Mouse (Mus musculus): ENCODE data around the gene Arhgap6.

Gene Arhgap6

DNA sequence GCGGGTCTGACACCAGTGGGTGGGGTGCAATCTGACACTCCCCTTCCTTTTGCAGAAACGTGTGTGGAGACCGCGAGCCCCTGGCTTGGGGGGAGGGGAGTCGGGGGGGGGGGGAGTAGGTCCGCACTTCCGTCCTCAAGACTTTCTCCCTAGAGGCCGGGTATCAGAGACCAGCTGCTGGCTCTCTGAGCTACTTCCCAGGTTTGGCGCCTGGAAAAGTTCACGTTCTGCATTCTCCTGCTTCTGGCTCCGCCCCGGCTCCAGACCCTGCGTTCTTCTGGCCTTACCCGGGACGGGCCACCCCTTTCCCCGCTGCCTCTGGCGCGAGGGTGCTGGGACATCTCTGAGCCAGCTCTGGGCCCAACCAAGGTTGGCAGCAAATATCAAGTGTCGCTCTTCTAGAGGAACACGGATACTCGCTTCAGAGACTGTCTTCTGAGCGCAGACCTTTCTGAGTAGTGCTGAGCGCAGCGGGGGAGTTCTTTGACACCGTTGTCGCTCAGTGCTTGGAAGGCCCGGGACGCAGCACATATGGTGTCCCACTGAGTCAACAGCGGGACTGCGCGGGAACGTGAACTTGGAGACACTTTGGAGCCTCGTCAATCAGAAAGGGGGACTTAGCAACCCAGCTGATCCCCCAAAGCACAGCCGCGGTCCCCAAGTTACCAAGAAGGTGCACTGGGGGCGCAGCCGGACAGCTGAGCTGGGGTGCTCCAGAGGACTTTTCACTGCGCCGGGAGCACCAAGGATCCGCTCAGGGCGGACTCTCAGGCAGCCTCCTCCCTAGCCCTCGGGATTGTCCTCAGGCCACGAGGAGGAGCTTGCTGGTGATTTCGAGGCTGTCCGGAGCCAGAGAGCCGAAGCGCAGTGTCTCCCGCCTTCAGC lies at the start of gene Arhgap6:
Gene Arhgap6 (plus strand): TSS at position 126 of the 885 bp plus-strand sequence.
- DNase-seq (ENCODE audit: low spot score) = peak; percentile 29

DNA sequence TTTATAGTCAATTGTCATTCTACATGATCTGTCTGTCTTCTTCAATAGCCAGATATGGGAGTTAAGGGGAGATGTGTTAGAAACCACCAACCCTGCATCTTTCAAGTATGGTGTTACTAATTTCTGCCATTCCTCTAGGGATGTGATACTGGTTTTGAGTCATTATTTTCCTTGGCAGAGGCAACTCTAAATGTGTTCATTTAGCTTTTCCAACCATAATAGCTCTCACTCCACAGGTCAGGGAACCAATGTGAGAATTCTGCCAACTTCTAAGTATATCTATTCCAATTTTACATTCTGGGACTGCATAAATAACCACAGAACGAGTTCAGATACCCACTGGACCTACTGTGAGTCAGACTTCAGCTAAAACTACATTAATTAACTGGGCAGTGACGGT lies 47.9 kb upstream of the Arhgap6 start:
- DNase-seq (ENCODE audit: low spot score) = no peak

DNA sequence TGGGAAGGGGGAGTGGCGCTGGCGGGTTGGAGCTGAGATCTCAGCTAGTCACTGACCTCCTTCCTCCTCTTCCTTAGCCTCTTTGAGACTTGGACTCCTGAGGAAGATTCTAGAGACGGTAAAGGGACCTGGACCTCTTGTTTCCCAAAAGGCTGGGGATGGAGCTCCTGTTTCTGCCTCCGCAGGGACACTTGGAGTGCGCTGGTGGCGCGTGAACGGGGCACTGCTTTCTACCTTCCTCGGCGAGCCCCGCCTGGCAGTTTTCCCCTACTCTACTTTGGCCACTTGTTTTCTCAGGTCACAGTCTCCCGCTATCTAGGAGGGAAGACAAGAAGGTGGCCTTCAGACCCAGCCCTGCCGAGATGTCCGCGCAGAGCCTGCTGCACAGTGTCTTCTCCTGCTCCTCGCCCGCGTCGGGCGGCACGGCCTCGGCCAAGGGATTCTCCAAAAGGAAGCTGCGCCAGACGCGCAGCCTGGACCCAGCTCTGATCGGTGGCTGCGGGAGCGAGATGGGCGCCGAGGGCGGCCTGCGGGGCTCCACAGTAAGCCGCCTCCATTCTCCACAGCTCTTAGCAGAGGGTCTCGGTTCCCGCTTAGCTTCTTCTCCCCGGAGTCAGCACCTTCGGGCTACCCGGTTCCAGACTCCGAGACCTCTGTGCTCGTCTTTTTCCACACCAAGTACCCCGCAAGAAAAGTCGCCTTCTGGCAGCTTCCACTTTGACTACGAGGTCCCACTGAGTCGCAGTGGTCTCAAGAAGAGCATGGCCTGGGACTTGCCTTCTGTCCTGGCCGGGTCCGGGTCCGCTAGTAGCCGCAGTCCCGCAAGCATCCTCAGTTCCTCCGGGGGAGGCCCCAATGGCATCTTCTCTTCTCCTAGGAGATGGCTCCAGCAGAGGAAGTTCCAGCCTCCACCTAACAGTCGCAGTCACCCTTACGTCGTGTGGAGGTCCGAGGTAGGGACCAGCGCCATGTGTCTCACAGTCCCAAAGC lies 1.3 kb downstream of the Arhgap6 start:
- peak; percentile 23 for DNase-seq (ENCODE audit: low spot score)

- DNase-seq (ENCODE audit: low spot score) = no peak
These were observed 9.8 kb downstream of the Arhgap6 start for GRCm38 (mm10) chrX:168804677-168805076.

- no peak for DNase-seq (ENCODE audit: low spot score)
These were observed 15.8 kb downstream of the Arhgap6 start for GRCm38 (mm10) chrX:168810513-168811265.

GRCm38 (mm10) chrX:168818858-168819257 lies 24.0 kb downstream of the Arhgap6 start:
- DNase-seq (ENCODE audit: low spot score) = no peak

GRCm38 (mm10) chrX:168824166-168824565 lies 29.3 kb downstream of the Arhgap6 start:
- DNase-seq (ENCODE audit: low spot score) = no peak

- DNase-seq (ENCODE audit: low spot score) = no peak
These were observed 37.4 kb downstream of the Arhgap6 start for GRCm38 (mm10) chrX:168832343-168832742.

DNA sequence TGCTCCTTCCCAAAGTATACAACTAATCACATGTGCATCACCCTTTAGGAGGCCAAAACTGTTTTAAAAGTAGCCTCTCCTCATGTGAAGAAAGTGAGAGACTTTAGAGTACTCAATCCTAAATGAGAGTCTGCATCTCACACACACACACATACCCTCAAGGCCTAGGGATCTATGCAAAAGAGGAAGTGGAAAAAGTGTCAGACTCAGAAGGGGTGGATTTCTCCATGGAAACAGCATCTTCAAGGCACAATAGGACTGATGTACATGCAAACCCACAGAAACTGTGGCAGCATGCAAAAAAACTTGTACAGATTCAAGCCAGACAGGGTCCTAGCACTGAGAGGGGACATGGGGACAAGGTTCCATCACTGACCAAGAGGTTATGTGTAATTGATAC lies 53.2 kb downstream of the Arhgap6 start:
- no peak for DNase-seq (ENCODE audit: low spot score)

DNA sequence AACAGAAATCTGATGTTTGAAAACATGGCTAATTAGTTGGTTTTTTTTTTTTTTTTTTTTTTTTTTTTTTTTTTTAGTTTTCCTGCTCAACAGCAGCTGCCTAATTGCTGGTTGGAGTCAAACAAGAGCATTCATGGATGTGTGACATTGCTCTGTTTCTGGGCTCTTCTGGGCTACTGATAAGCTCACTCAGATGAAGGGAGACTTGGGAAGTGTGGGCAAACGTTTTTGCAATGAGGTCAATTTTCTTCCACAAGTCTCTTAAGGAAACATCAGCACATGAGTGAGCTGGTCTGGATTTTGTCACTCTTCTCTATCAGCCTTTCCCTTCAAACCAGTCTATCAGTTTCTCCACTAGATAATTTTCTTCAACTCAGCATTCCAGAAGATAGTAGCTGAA lies 79.8 kb downstream of the Arhgap6 start:
- no peak for DNase-seq (ENCODE audit: low spot score)

- DNase-seq (ENCODE audit: low spot score) = no peak
These were observed 108.7 kb downstream of the Arhgap6 start for GRCm38 (mm10) chrX:168903557-168903956.

GRCm38 (mm10) chrX:168904086-168904485 lies 109.2 kb downstream of the Arhgap6 start:
- DNase-seq (ENCODE audit: low spot score) = no peak

- DNase-seq (ENCODE audit: low spot score) = no peak
These were observed 112.7 kb downstream of the Arhgap6 start for GRCm38 (mm10) chrX:168907586-168907985.

GRCm38 (mm10) chrX:168913519-168913918 lies 118.6 kb downstream of the Arhgap6 start:
- no peak for DNase-seq (ENCODE audit: low spot score)

DNA sequence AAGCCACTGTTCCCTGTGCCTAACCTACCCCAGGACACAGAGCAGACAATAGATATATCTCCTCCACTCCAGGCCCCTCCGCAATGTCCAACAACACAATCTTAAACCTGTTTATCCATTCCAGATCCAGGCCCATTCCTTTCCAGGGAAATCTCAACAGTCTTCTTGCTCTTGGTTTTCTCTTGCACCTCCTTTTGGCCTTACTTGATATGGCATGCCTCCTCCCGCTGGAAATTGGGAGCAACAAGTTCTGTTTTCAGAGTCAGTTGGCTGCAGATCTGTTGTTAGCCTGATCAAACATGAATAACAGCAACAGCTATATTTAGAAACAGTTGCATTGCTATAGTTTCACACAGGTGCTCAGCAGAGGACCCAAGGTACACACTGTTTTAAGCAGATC lies 126.0 kb downstream of the Arhgap6 start:
- DNase-seq (ENCODE audit: low spot score) = no peak

GRCm38 (mm10) chrX:168932420-168932819 lies 137.5 kb downstream of the Arhgap6 start:
- DNase-seq (ENCODE audit: low spot score) = no peak

DNA sequence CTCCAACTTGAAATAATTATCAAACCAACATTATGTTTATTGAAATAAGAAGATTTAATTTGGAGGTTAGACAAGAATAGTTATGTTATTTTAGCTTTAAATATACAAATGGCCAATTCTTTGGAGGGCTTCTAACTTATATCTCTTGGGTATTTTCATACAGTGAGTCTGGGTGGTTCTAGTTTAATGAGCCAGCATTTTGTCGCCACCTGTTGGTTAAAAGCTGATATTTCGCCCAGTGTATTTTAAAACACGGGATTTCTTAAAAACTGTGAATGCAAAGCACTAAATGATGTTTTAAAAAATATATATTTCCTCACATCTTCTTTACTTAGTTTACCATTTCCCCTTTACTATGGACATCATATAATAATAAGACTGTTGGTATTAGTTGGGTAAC lies 140.5 kb downstream of the Arhgap6 start:
- no peak for DNase-seq (ENCODE audit: low spot score)

DNA sequence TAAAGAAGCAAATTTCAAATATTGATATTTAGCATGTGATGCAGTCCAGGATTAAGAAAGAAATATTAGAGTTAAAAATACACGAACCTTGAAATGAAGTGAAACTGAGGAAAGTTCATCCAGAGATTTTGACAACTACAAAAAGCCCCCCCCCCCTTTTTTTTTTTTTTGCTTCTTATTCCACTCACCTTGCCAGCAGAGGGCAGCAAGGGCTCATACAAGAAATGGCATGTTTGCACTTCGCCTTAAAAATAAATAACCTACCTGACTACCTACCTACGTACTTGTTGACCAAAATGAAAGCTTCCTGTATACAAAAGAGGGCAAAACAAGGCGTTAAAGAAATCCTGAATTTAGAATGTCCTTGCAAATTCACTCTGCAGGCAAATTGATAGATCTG lies 143.0 kb downstream of the Arhgap6 start:
- peak; percentile 9 for DNase-seq (ENCODE audit: low spot score)

- no peak for DNase-seq (ENCODE audit: low spot score)
These were observed 146.8 kb downstream of the Arhgap6 start for GRCm38 (mm10) chrX:168941684-168942083.

DNA sequence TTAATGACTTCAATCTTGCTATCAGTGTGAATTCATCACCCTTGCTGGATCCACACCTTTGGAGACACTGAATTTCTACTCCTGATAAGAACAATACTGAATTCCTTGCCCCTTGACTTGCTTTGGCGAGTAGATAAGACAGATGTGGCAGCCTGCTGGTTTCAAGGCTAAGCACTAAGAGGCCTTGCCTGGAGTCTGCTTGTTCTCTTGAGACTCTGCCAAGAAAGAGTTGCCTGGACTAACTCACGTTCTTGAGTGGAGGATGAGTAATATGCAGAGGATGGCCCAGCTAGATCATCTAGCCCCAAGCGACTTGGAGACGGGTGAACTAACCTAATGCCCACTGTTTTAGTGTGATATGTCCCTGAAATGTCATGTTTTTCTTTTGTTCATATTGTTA lies 148.3 kb downstream of the Arhgap6 start:
- DNase-seq (ENCODE audit: low spot score) = no peak

GRCm38 (mm10) chrX:168975444-168975843 lies 180.5 kb downstream of the Arhgap6 start:
- DNase-seq (ENCODE audit: low spot score) = no peak

DNA sequence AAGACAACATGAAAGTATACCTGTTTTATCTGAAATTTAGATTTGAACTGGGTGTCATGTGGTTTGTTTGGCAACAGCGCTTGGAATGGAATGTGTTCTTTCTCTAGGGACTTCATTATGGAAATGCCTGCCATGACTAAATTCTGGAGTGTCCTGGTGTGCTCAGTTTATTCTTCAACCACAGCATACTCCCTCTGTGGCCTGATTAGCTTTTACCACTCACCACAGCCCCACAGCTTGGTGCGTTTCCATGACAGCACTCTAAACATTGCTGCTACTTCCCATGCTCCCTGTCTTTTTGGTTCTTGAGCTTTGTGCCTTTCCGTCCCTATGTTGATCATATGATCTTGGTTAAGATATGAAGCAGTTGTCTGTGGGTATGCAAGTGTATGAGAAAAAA lies 182.9 kb downstream of the Arhgap6 start:
- DNase-seq (ENCODE audit: low spot score) = no peak

Measured in ovary, postnatal 36 days (tissue).